Mouse (Mus musculus) heart, embryonic 14.5 days (tissue): Measurements from ENCODE around the gene Mfsd4a. TPM values are rescaled to one million over a fixed set of nuclear protein-coding genes. Genes with fewer than 3 reads are reported as not detected.

Experiments used
- ATAC-seq: fragments of 200-750 bp; cut with Nextera tagmentation; 2 replicates; pipeline ENCODE4 v1.8.0; 2017; ENCODE audit warnings: low read depth, moderate TSS enrichment; ENCODE audit not compliant: insufficient number of reproducible peaks, insufficient read depth, low FRiP score
- H3K27ac ChIP-seq, 2 experiments: fragments of 200-500 bp in 1 of 2; fragments of 300-500 bp in 1 of 2; sonication (generic) in 1 of 2; replicated peaks in 1 of 2; 2 replicates each; pipeline ENCODE4 v1.5.1; 2012 to 2014; ENCODE audit warnings: low read depth in 2 of 2, low read length in 2 of 2, control low read depth in 1 of 2, mild to moderate bottlenecking in 1 of 2, mixed read lengths in 1 of 2; ENCODE audit not compliant: control insufficient read depth in 1 of 2, insufficient read depth in 1 of 2
- H3K27me3 ChIP-seq: fragments of 300-500 bp; sonication (generic); 2 replicates; pipeline ENCODE4 v1.6.1; 2014; ENCODE audit warnings: mild to moderate bottlenecking, low read length, control low read depth; ENCODE audit not compliant: control insufficient read depth, insufficient read depth
- H3K36me3 ChIP-seq: fragments of 300-500 bp; sonication (generic); 2 replicates; pipeline ENCODE4 v1.6.1; 2014; ENCODE audit warnings: mild to moderate bottlenecking, control low read depth, low read length, mixed read lengths; ENCODE audit not compliant: control insufficient read depth, insufficient read depth
- H3K4me1 ChIP-seq, 2 experiments: fragments of 200-500 bp in 1 of 2; fragments of 300-500 bp in 1 of 2; sonication (generic) in 1 of 2; 2 replicates each; pipeline ENCODE4 v1.6.1; 2012 to 2014; ENCODE audit warnings: low read length in 2 of 2, control low read depth in 1 of 2, mixed read lengths in 1 of 2; ENCODE audit not compliant: control insufficient read depth in 2 of 2, insufficient read depth in 2 of 2
- H3K4me2 ChIP-seq: fragments of 300-500 bp; sonication (generic); 2 replicates; pipeline ENCODE4 v1.6.1; 2014; ENCODE audit warnings: mild to moderate bottlenecking, low read length
- H3K4me3 ChIP-seq, 2 experiments: fragments of 200-500 bp in 1 of 2; fragments of 300-500 bp in 1 of 2; sonication (generic) in 1 of 2; 2 replicates each; pipeline ENCODE4 v1.5.1; 2012 to 2014; ENCODE audit warnings: low read length in 2 of 2, mild to moderate bottlenecking in 2 of 2, control low read depth in 1 of 2, low read depth in 1 of 2, moderate library complexity in 1 of 2; ENCODE audit not compliant: control insufficient read depth in 1 of 2, insufficient read depth in 1 of 2
- H3K9ac ChIP-seq: fragments of 300-500 bp; sonication (generic); 2 replicates; pipeline ENCODE4 v1.6.1; 2014; ENCODE audit warnings: mild to moderate bottlenecking, low read length
- H3K9me3 ChIP-seq: fragments of 300-500 bp; sonication (generic); 2 replicates; pipeline ENCODE4 v1.6.1; 2016; ENCODE audit warnings: low read length, control low read depth; ENCODE audit not compliant: control insufficient read depth
- WGBS: fragments of 180-500 bp; shearing (Covaris S2); extraction: QIAGEN DNeasy Blood & Tissue Kit; methylation state at CpG from one replicate; pipeline ENCODE4 v1.1.7; 2014; 5-methylcytosine and 5-hydroxymethylcytosine counted together
- polyA plus RNA-seq: library from polyadenylated mRNA; unstranded; fragments of >200 nt; fragmentation: Nextera tagmentation; extraction: Ambion mirVana; gene quantifications from 2 replicates; pipeline ENCODE4 v1.2.1, GENCODE M21; 2014

The Mfsd4a gene
- polyA plus RNA-seq, 1 experiment from 2014 or later = 12.6 TPM

DNA sequence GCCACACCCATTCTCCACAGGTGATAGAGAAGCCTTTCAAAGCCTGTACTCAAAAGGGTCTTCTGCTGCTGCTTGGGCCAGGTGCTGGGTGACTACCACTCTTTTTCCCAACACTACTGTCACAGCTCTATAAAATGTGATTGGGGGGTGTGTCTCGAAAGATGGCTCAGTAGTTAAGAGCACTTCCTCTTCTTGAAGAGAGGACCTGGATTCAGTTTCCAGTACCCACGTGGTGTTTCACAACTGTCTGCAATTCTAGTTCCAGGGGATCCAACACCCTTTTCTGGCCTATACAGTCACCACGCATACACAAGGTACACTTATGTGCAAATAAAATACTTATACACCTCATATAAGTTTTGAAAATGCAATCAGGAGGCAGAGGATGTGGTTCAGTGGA is 13.5 kb downstream of the Mfsd4a start:
- no peak for ATAC-seq
- H3K4me3 ChIP-seq = no peak overlapping the region
- no peak overlapping the region for H3K9ac ChIP-seq
- no peak overlapping the region for H3K4me2 ChIP-seq
- no peaks in the 10 kb centered on the region for H3K27me3 ChIP-seq
- 83% methylated on average over 3 of the region's 3 CpGs for WGBS
- no peak overlapping the region for H3K27ac ChIP-seq
- H3K9me3 ChIP-seq = no peaks in the 10 kb centered on the region
- 0 out of 4 replicates have a peak, but pooled peaks cover 0 to under 1% of the 10 kb centered on the region in 2 experiments for H3K4me1 ChIP-seq
- H3K36me3 ChIP-seq = no peaks in the 10 kb centered on the region

DNA sequence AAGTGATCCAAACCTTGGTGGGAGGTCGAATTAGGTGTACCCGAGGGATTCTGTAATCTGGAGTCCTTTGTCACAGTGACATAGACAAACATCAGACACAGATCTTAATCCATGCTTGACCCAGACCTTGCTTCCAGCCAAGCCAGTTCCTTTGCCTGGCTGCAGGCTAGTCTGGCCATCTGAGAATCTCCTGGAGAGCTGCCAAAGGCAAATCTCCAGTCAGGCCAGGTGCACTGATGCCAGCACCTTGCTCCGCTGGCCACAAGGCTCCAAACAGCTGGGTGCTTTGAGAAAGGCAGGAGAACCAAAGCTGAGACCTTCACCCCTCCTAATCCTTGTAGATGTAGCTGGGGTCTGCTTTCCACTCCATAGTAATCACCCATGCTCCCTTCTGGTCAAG is 16.1 kb downstream of the Mfsd4a start:
- H3K9ac ChIP-seq = no peak overlapping the region
- 65% methylated on average over 3 of the region's 3 CpGs for WGBS
- ATAC-seq = no peak
- no peaks in the 10 kb centered on the region for H3K4me1 ChIP-seq
- no peaks in the 10 kb centered on the region for H3K36me3 ChIP-seq
- H3K4me3 ChIP-seq = no peak overlapping the region
- no peaks in the 10 kb centered on the region for H3K9me3 ChIP-seq
- no peak overlapping the region for H3K27ac ChIP-seq
- H3K4me2 ChIP-seq = no peak overlapping the region
- H3K27me3 ChIP-seq = no peaks in the 10 kb centered on the region

DNA sequence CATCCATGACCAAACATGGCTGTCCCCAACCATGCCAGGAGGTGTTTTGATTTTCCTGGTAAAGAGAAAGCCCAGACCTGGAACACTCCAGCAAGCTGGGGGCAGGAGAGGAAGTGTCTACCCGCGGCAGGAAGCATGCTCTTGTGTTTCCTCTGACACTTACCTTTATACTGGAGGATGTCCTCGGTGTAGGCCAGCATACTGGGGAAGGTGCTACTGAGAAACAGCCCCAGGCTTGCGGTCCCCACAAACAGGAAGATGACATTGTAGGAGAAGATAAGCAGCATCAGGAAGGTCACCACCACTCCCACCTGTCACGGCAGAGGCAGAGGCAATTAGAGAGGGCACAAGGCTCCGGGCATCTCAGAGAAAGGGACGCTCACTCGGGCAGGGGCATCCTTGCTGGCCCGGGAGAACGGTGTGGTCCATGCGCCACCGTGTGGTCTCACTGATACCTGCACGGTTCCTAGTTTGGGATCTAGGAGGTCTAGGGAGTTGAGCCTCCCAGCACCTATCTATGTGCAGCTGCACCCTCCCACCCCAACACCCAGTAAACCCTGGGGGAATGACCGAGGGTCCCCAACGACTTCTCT is 21.6 kb downstream of the Mfsd4a start:
- ATAC-seq = no peak
- 22% methylated on average over 15 of the region's 15 CpGs for WGBS
- no peak overlapping the region for H3K4me3 ChIP-seq

DNA sequence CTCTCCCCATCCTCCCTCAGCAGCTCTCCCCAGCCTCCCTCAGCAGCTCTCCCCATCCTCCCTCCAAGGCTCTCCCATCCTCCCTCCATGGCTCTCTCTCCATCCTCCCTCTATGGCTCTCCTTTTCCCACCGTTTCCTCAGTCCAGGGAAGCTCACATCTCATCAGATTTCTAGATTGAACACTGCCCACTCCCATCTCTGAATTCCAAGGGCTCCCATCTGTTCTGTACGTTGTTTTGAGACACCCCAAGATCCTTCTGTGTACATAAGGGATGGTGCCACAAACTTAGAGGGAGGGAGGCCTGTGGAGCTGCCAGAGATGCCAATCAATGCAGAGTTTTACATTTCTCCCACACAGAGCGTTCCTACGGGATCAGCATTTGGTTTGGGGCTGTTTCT is 24.1 kb downstream of the Mfsd4a start:
- Histone ChIP-seq H3K9ac (no peak overlapping the region), H3K27ac (no peak overlapping the region), H3K27me3 (no peaks in the 10 kb centered on the region), H3K4me1 (peaks cover 0 to 5% of the 10 kb centered on the region in 2 experiments; a peak in 2 of 4 replicates), H3K4me2 (no peak overlapping the region), H3K36me3 (no peaks in the 10 kb centered on the region), H3K4me3 (no peak overlapping the region), H3K9me3 (no peaks in the 10 kb centered on the region)
- no peak for ATAC-seq
- 59% methylated on average over 4 of the region's 4 CpGs for WGBS

More for the DNA sequence above, 21.6 kb downstream of the Mfsd4a start:
- H3K9me3 ChIP-seq = no peaks in the 10 kb centered on the region
- H3K4me2 ChIP-seq = no peak overlapping the region
- H3K4me1 ChIP-seq = no peaks in the 10 kb centered on the region; a peak in 1 of 4 replicates
- H3K36me3 ChIP-seq = no peaks in the 10 kb centered on the region
- H3K27ac ChIP-seq = no peak overlapping the region
- H3K27me3 ChIP-seq = no peaks in the 10 kb centered on the region
- no peak overlapping the region for H3K9ac ChIP-seq

DNA sequence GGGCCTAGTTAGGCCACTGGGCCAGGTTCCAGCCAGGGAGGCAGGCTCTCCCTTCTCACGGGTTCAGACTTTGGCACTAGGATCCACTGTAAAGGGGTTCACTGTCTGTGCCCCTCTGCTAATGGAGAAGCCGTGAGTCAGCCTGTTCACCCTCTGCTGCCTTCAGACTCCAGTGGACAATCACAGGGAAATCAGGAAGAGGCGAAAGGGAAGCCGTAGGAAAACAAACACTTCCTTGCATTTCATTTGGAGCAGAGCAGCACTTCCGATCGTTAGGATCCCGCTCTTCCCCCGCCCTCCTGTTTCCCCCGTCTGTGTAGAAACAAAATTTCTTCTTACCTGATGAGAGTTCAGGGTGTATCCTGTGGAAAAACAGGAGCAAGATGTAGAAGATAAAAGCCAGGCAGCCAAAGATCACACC is 27.7 kb downstream of the Mfsd4a start:
- Histone ChIP-seq H3K36me3 (0 out of 2 replicates have a peak, but pooled peaks cover 3% of the 10 kb centered on the region), H3K4me2 (no peak overlapping the region), H3K27ac (peak overlapping the region; percentile 72 to 77), H3K9me3 (no peaks in the 10 kb centered on the region), H3K4me3 (no peak overlapping the region), H3K4me1 (peaks cover 0 to 5% of the 10 kb centered on the region in 2 experiments; a peak in 2 of 4 replicates), H3K27me3 (no peaks in the 10 kb centered on the region), H3K9ac (no peak overlapping the region)
- no peak for ATAC-seq
- WGBS = 54% methylated on average over 9 of the region's 9 CpGs

DNA sequence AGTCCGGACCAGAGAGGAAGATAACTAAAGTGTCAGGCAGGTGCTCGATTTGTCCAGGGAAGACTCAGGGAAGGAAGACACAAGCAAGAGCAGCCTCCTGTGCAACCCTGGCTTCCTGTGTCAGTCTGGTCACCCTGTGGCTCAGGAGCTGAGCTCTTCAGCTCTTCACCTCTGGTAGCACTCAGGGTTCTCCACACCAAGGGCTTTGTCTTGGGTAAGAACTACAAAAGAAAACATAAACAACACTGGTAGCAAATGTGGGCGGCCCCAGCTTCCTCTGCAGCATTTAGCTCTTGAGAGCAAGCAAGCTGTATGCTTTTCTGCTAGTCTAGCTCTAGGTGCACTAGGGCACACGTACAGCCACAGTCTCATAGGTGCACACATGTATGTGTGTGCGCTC is 29.1 kb downstream of the Mfsd4a start:
- Histone ChIP-seq H3K4me3 (no peak overlapping the region), H3K4me1 (peaks cover 0 to 5% of the 10 kb centered on the region in 2 experiments; a peak in 2 of 4 replicates), H3K4me2 (no peak overlapping the region), H3K9ac (no peak overlapping the region), H3K27me3 (no peaks in the 10 kb centered on the region), H3K36me3 (peaks cover 11% of the 10 kb centered on the region), H3K27ac (no peak overlapping the region), H3K9me3 (no peaks in the 10 kb centered on the region)
- no peak for ATAC-seq
- WGBS = 59% methylated on average over 5 of the region's 5 CpGs

DNA sequence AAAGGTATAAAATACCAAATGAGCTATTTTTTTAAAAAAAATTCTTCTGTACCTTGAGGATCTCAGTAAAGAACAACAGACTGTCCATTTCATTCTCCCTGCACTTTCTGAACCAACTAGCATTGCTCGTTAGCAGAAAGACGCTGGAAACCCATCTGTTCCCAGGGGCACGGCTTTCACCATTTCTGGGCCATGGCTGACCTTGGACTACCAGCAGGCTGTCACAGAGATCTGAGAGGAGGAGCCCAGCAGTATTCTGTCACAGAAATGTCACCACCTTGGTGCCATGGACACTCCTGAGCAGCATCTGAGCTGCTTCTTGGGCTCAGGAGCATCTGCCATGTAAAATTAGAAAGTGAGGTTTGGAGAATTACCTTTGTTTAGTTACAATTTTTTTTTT is 30.1 kb downstream of the Mfsd4a start:
- WGBS = 86% methylated on average over 3 of the region's 3 CpGs
- Histone ChIP-seq H3K9me3 (no peaks in the 10 kb centered on the region), H3K27ac (no peak overlapping the region), H3K4me2 (no peak overlapping the region), H3K4me1 (peaks cover 0 to 5% of the 10 kb centered on the region in 2 experiments; a peak in 2 of 4 replicates), H3K9ac (no peak overlapping the region), H3K27me3 (no peaks in the 10 kb centered on the region), H3K36me3 (peaks cover 21% of the 10 kb centered on the region), H3K4me3 (no peak overlapping the region)
- ATAC-seq = no peak

DNA sequence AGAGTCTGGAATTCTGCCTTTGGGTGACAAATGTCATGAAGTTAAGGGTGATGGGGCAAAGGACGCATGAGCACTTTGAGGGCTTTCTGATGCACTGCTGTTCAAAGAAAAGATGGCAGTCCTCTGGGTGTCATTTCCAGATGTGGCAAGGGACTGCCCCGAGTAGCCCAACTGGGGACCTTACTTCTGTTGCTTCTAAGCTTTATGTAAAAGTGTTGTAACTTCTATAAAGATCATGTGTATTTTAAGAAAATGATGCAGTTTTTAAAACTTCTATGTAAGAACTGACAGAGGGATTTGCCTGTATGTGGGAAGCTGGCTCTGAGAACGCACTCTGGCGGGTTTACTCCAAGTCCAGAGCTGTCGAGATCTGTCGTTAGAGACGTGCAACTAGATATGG is 35.7 kb downstream of the Mfsd4a start:
- no peak overlapping the region for H3K4me3 ChIP-seq
- no peaks in the 10 kb centered on the region for H3K9me3 ChIP-seq
- H3K36me3 ChIP-seq = peaks cover 74% of the 10 kb centered on the region
- 84% methylated on average over 7 of the region's 7 CpGs for WGBS
- H3K27ac ChIP-seq = no peak overlapping the region
- no peak for ATAC-seq
- H3K9ac ChIP-seq = no peak overlapping the region
- no peaks in the 10 kb centered on the region for H3K27me3 ChIP-seq
- H3K4me1 ChIP-seq = no peaks in the 10 kb centered on the region
- no peak overlapping the region for H3K4me2 ChIP-seq
